Mouse (Mus musculus): ENCODE data around the gene Hist1h4h. TPM values are rescaled to one million over a fixed set of nuclear protein-coding genes. Genes with fewer than 3 reads are reported as not detected.
"Not testable (repeated sequence)": the region's sequence is repeated elsewhere in the genome, so short reads cannot be mapped to it uniquely, and the experiment has no call there.

Gene Hist1h4h
- total RNA-seq, 2 experiments from 2014 or later = 473 to 507 TPM

- no peak for DNase-seq
Observed at GRCm38 (mm10) chr13:23534368-23535131, 3.7 kb downstream of the Hist1h4h start.

- peak; percentile 75 for DNase-seq
Observed at GRCm38 (mm10) chr13:23535137-23536075, 4.6 kb downstream of the Hist1h4h start, which contains the start of gene Hist1h3g. Hist1h3g (plus strand) TSS chr13:23535422.

GRCm38 (mm10) chr13:23536076-23536822 lies 5.4 kb downstream of the Hist1h4h start:
- DNase-seq = no peak

- DNase-seq = no peak
Observed at GRCm38 (mm10) chr13:23537006-23537710, 6.3 kb downstream of the Hist1h4h start.

GRCm38 (mm10) chr13:23538249-23538648 lies 7.4 kb downstream of the Hist1h4h start:
- no peak for DNase-seq

- not testable (repeated sequence) for DNase-seq
Observed at GRCm38 (mm10) chr13:23539821-23540220, 9.0 kb downstream of the Hist1h4h start.

GRCm38 (mm10) chr13:23541497-23541896 lies 10.6 kb downstream of the Hist1h4h start:
- DNase-seq = no peak

GRCm38 (mm10) chr13:23542225-23542980 lies 11.6 kb downstream of the Hist1h4h start:
- DNase-seq = not testable (repeated sequence)

- peak; percentile 23 for DNase-seq
Observed at GRCm38 (mm10) chr13:23542999-23543607, 12.3 kb downstream of the Hist1h4h start, which contains the start of gene Hist1h2bh. Hist1h2bh (minus strand) TSS chr13:23543392.

- DNase-seq = peak; percentile 40
Observed at GRCm38 (mm10) chr13:23543965-23544786, 13.3 kb downstream of the Hist1h4h start, which contains the start of gene Hist1h3f. Hist1h3f (plus strand) TSS chr13:23544052.

GRCm38 (mm10) chr13:23544787-23545120 lies 13.9 kb downstream of the Hist1h4h start:
- not testable (repeated sequence) for DNase-seq

- no peak for DNase-seq
Observed at GRCm38 (mm10) chr13:23546694-23547093, 15.8 kb downstream of the Hist1h4h start.

GRCm38 (mm10) chr13:23550761-23551145 lies 19.9 kb downstream of the Hist1h4h start:
- no peak for DNase-seq

- peak; percentile 55 for DNase-seq
Observed at GRCm38 (mm10) chr13:23551146-23551834, 20.4 kb downstream of the Hist1h4h start, which contains the start of gene Hist1h4f. Hist1h4f (minus strand) TSS chr13:23551648.

- no peak for DNase-seq
Observed at GRCm38 (mm10) chr13:23551931-23552914, 21.4 kb downstream of the Hist1h4h start.

GRCm38 (mm10) chr13:23552962-23553361 lies 22.1 kb downstream of the Hist1h4h start, which contains the start of gene Hist1h1d:
Hist1h1d (plus strand) TSS chr13:23553262.
- no peak for DNase-seq

- no peak for DNase-seq
Observed at GRCm38 (mm10) chr13:23554393-23554792, 23.5 kb downstream of the Hist1h4h start.

Data from gastrocnemius, postnatal 10 days (tissue).